Mouse (Mus musculus) cortical plate, adult 2 months (tissue): ENCODE data around the gene Pld2.

ENCODE experiments used
- CTCF ChIP-seq: fragments of 200-500 bp; IDR thresholded peaks from 2 replicates; pipeline ENCODE4 v1.5.1; 2011; ENCODE audit warnings: mild to moderate bottlenecking, control low read depth, low read length; ENCODE audit not compliant: insufficient read depth; ENCODE audit errors: extremely low read depth
- POLR2A ChIP-seq: fragments of 200-500 bp; IDR thresholded peaks from 2 replicates; pipeline ENCODE4 v1.6.1; 2011; ENCODE audit warnings: mild to moderate bottlenecking, low read length, control low read depth; ENCODE audit not compliant: insufficient read depth; ENCODE audit errors: extremely low read depth

GRCm38 (mm10) chr11:70509753-70510564 is 29.9 kb upstream of the Pld2 start:
- TF ChIP-seq CTCF = peak; percentile 64
- TF ChIP-seq POLR2A = no peak
